8 mouse cellular contexts compared by ENCODE assay signal in the genomic region with DNA sequence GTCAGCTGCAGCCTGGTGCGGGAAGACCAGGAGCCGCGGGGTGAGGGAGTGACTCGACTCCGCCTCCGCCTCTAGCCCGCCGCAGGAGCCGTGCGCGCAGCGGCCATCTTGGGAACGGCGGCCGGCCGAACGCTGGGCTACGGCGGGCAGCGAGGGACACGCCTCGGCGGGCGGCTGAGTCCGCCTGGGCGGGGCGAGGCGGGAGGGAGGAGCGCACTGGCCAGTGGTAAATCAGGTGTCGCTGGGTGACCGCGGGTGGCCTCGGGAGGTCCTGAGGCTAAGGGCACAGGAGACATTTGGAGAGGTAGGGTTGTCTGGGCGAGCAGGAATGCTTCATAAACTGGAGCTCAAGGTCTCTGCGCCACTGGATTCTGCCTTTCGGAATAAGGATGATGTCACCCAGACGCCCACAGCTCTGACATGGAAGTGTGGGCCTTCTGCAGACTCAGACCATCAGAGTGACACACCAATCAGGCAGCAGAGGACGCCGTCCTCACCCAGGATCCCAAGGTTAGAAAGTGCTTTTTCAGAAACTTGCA. TPM values are rescaled to one million over a fixed set of nuclear protein-coding genes. Genes with fewer than 3 reads are reported as not detected.
A peak's percentile ranks its signal among the peaks of the same experiment; 100 is the strongest.
DNase-seq lines count a peak whose midpoint lies in the region; ATAC-seq and TF ChIP-seq lines count a peak whose summit lies in the region.

Map3k4 (minus strand) TSS at position 134 of the 539 bp plus-strand sequence.

- H3K4me3 ChIP-seq in forebrain, embryonic 13.5 days: peak within 1 kb of the TSS; percentile 94
- H3K4me3 ChIP-seq in heart, postnatal 0 days (ENCODE audit: low read depth, low read length): peak within 1 kb of the TSS; percentile 94
- H3K4me3 ChIP-seq in liver, embryonic 15.5 days (replicated peaks): peak within 1 kb of the TSS; percentile 98
- peak within 1 kb of the TSS; percentile 85 for H3K4me3 ChIP-seq in neural tube, embryonic 11.5 days (ENCODE audit: low read depth, low read length)
- peak within 1 kb of the TSS; percentile 88 for H3K4me3 ChIP-seq in stomach, embryonic 16.5 days (replicated peaks; ENCODE audit: low read length)

- under 1% methylated on average over 39 of the region's 39 CpGs for WGBS in forebrain, embryonic 13.5 days
- under 1% methylated on average over 39 of the region's 39 CpGs for WGBS in heart, postnatal 0 days
- WGBS in liver, embryonic 15.5 days (ENCODE audit: insufficient replicate concordance): under 1% methylated on average over 39 of the region's 39 CpGs
- under 1% methylated on average over 37 of the region's 39 CpGs for WGBS in neural tube, embryonic 11.5 days
- 0% methylated on average over 37 of the region's 39 CpGs for WGBS in stomach, embryonic 16.5 days

- no peak for TF ChIP-seq EP300 in heart, postnatal 0 days (IDR thresholded peaks at IDR 0.05; ENCODE audit: low read depth)

- ATAC-seq in cerebellum, adult (ENCODE audit: insufficient number of reproducible peaks, low FRiP score, low TSS enrichment): peak; percentile 90
- peak; percentile 95 for ATAC-seq in forebrain, embryonic 13.5 days
- peak; percentile 94 for ATAC-seq in heart, postnatal 0 days (ENCODE audit: insufficient read depth, low read depth)
- ATAC-seq in liver, embryonic 15.5 days (ENCODE audit: insufficient read depth): peak; percentile 91
- peak; percentile 95 for ATAC-seq in neural tube, embryonic 11.5 days (ENCODE audit: insufficient read depth, low FRiP score, low TSS enrichment)
- ATAC-seq in stomach, embryonic 16.5 days (ENCODE audit: insufficient read depth, low FRiP score): peak; percentile 94

- no peaks in the 10 kb centered on the region for H3K27me3 ChIP-seq in forebrain, embryonic 13.5 days
- no peaks in the 10 kb centered on the region for H3K27me3 ChIP-seq in heart, postnatal 0 days (ENCODE audit: control insufficient read depth, insufficient read depth, low read length)
- H3K27me3 ChIP-seq in liver, embryonic 15.5 days: no peaks in the 10 kb centered on the region; the same call in 1 of the 2 replicates
- no peaks in the 10 kb centered on the region for H3K27me3 ChIP-seq in neural tube, embryonic 11.5 days (ENCODE audit: control insufficient read depth, insufficient read depth, low read length)
- H3K27me3 ChIP-seq in stomach, embryonic 16.5 days (ENCODE audit: control insufficient read depth, insufficient read depth, low read length): no peaks in the 10 kb centered on the region

- no peaks in the 10 kb centered on the region for H3K36me3 ChIP-seq in forebrain, embryonic 13.5 days (ENCODE audit: poor library complexity, severe bottlenecking)
- H3K36me3 ChIP-seq in heart, postnatal 0 days (replicated peaks; ENCODE audit: control insufficient read depth, insufficient read depth, low read length): no peaks in the 10 kb centered on the region
- no peaks in the 10 kb centered on the region for H3K36me3 ChIP-seq in liver, embryonic 15.5 days (replicated peaks)
- H3K36me3 ChIP-seq in neural tube, embryonic 11.5 days (ENCODE audit: control insufficient read depth, insufficient read depth, low read length): no peaks in the 10 kb centered on the region
- H3K36me3 ChIP-seq in stomach, embryonic 16.5 days (ENCODE audit: control insufficient read depth, insufficient read depth, low read length): no peaks in the 10 kb centered on the region

- peak within 1 kb of the TSS; percentile 74 for H3K4me2 ChIP-seq in forebrain, embryonic 13.5 days
- peak within 1 kb of the TSS; percentile 72 for H3K4me2 ChIP-seq in heart, postnatal 0 days (ENCODE audit: low read depth, low read length)
- peak within 1 kb of the TSS; percentile 94 for H3K4me2 ChIP-seq in liver, embryonic 15.5 days
- H3K4me2 ChIP-seq in neural tube, embryonic 11.5 days (ENCODE audit: low read depth): peak within 1 kb of the TSS; percentile 67
- peak within 1 kb of the TSS; percentile 71 for H3K4me2 ChIP-seq in stomach, embryonic 16.5 days (ENCODE audit: low read depth, low read length)

- H3K27ac ChIP-seq in forebrain, embryonic 13.5 days: peak within 1 kb of the TSS; percentile 98
- peak within 1 kb of the TSS; percentile 93 for H3K27ac ChIP-seq in heart, postnatal 0 days (ENCODE audit: low read depth)
- peak within 1 kb of the TSS; percentile 77 for H3K27ac ChIP-seq in liver, embryonic 15.5 days (replicated peaks)
- H3K27ac ChIP-seq in neural tube, embryonic 11.5 days (ENCODE audit: low read depth, low read length): peak within 1 kb of the TSS; percentile 97
- peak within 1 kb of the TSS; percentile 90 for H3K27ac ChIP-seq in stomach, embryonic 16.5 days (ENCODE audit: low read length)

- no peaks in the 10 kb centered on the region for H3K9me3 ChIP-seq in forebrain, embryonic 13.5 days (replicated peaks)
- no peaks in the 10 kb centered on the region for H3K9me3 ChIP-seq in heart, postnatal 0 days (replicated peaks; ENCODE audit: control insufficient read depth, low read length)
- no peaks in the 10 kb centered on the region for H3K9me3 ChIP-seq in liver, embryonic 15.5 days (replicated peaks)
- H3K9me3 ChIP-seq in neural tube, embryonic 11.5 days (ENCODE audit: control insufficient read depth, low read length): no peaks in the 10 kb centered on the region
- H3K9me3 ChIP-seq in stomach, embryonic 16.5 days (replicated peaks; ENCODE audit: control insufficient read depth, low read length): no peaks in the 10 kb centered on the region

- DNase-seq in ES-CJ7 (ENCODE audit: low read depth, low spot score): peak; percentile 60
- peak; percentile 82 for DNase-seq in heart, postnatal 0 days (ENCODE audit: low spot score)
- peak; percentile 97 to 98 for DNase-seq in kidney, postnatal 4 days
- peak; percentile 95 for DNase-seq in neural tube, embryonic 11.5 days (ENCODE audit: low spot score)

- peaks cover 42% of the 10 kb centered on the region for H3K4me1 ChIP-seq in forebrain, embryonic 13.5 days
- H3K4me1 ChIP-seq in heart, postnatal 0 days (ENCODE audit: control insufficient read depth, insufficient read depth): peaks cover 36% of the 10 kb centered on the region
- H3K4me1 ChIP-seq in liver, embryonic 15.5 days (replicated peaks): peaks cover 41% of the 10 kb centered on the region
- peaks cover 8% of the 10 kb centered on the region for H3K4me1 ChIP-seq in neural tube, embryonic 11.5 days (ENCODE audit: control insufficient read depth, insufficient read depth, low read length)
- peaks cover 21% of the 10 kb centered on the region for H3K4me1 ChIP-seq in stomach, embryonic 16.5 days (ENCODE audit: control insufficient read depth, insufficient read depth, low read length)

- peak; percentile 37 for TF ChIP-seq CTCF in heart, postnatal 0 days (IDR thresholded peaks at IDR 0.05; ENCODE audit: low read depth)

- H3K9ac ChIP-seq in forebrain, embryonic 13.5 days: peak within 1 kb of the TSS; percentile 97
- H3K9ac ChIP-seq in heart, postnatal 0 days (replicated peaks; ENCODE audit: low read depth, low read length): peak within 1 kb of the TSS; percentile 89
- H3K9ac ChIP-seq in liver, embryonic 15.5 days: peak within 1 kb of the TSS; percentile 88
- peak within 1 kb of the TSS; percentile 97 for H3K9ac ChIP-seq in neural tube, embryonic 11.5 days (ENCODE audit: low read length)
- H3K9ac ChIP-seq in stomach, embryonic 16.5 days (ENCODE audit: low read length): peak within 1 kb of the TSS; percentile 96

RNA-seq across cellular contexts. Expression of gene Map3k4, which starts in this region (rescaled TPM):
- polyA plus RNA-seq in forebrain, embryonic 13.5 days (2015; fragmentation: Nextera tagmentation; extraction: Ambion mirVana): 44.9 and 46.4 TPM in 2 replicates
- total RNA-seq in heart, postnatal 0 days (2014; rRNA removed; ENCODE audit: low replicate concordance): 19.6 and 25.0 TPM in 2 replicates
- 31.6 and 36.0 TPM in 2 replicates for polyA plus RNA-seq in heart, postnatal 0 days (2015; fragmentation: Nextera tagmentation; extraction: Ambion mirVana)
- polyA plus RNA-seq in liver, embryonic 15.5 days (2015; fragmentation: Nextera tagmentation; extraction: Ambion mirVana): 9.7 and 10.6 TPM in 2 replicates
- polyA plus RNA-seq in neural tube, embryonic 11.5 days (2014; fragmentation: Nextera tagmentation; extraction: Ambion mirVana): 38.4 and 45.0 TPM in 2 replicates
- polyA plus RNA-seq in stomach, embryonic 16.5 days (2015; fragmentation: Nextera tagmentation; extraction: Ambion mirVana): 28.2 and 35.6 TPM in 2 replicates

Comparison
In these comparisons a context has a peak if more than half of its experiments do, and no peak if none do; other contexts are left out.
1. Peak in every context shown above with its lines: DNase-seq, ATAC-seq, H3K4me3 ChIP-seq and H3K27ac ChIP-seq.